Comparison of ENCODE assay signal across 7 mouse cellular contexts in genomic region chr1:155558012-155558842, GRCm38 (mm10). TPM values are rescaled to one million over a fixed set of nuclear protein-coding genes. Genes with fewer than 3 reads are reported as not detected.
DNase-seq lines count a peak whose midpoint lies in the region; ATAC-seq lines count a peak whose summit lies in the region.

TSS of gene Acbd6 (plus strand) at chr1:155558120.

- H3K9me3 ChIP-seq in limb, embryonic 10.5 days (replicated peaks): no peaks in the 10 kb centered on the region
- H3K9me3 ChIP-seq in midbrain, embryonic 13.5 days: peaks cover 3% of the 10 kb centered on the region

- peak within 1 kb of the TSS; percentile 73 for H3K4me3 ChIP-seq in limb, embryonic 10.5 days
- H3K4me3 ChIP-seq in midbrain, embryonic 13.5 days (replicated peaks): peak within 1 kb of the TSS; percentile 78

- H3K27me3 ChIP-seq in limb, embryonic 10.5 days (ENCODE audit: low read depth, poor library complexity, severe bottlenecking): no peaks in the 10 kb centered on the region
- H3K27me3 ChIP-seq in midbrain, embryonic 13.5 days: no peaks in the 10 kb centered on the region

- H3K9ac ChIP-seq in midbrain, embryonic 13.5 days (replicated peaks): peak within 1 kb of the TSS; percentile 86

- ATAC-seq in granulocyte monocyte progenitor cell, adult 5-6 weeks (replicated peaks; ENCODE audit: poor library complexity, severe bottlenecking): peak; percentile 91
- ATAC-seq in midbrain, embryonic 13.5 days: peak; percentile 93

- H3K27ac ChIP-seq in limb, embryonic 10.5 days: peak within 1 kb of the TSS; percentile 94
- H3K27ac ChIP-seq in midbrain, embryonic 13.5 days: peak within 1 kb of the TSS; percentile 74

- peak within 1 kb of the TSS; percentile 65 for H3K4me2 ChIP-seq in midbrain, embryonic 13.5 days (replicated peaks)

- H3K4me1 ChIP-seq in limb, embryonic 10.5 days: peaks cover 18% of the 10 kb centered on the region
- H3K4me1 ChIP-seq in midbrain, embryonic 13.5 days (replicated peaks): peaks cover 30% of the 10 kb centered on the region

- H3K36me3 ChIP-seq in limb, embryonic 10.5 days: 0 out of 2 replicates have a peak, but pooled peaks cover 4% of the 10 kb centered on the region
- no peaks in the 10 kb centered on the region for H3K36me3 ChIP-seq in midbrain, embryonic 13.5 days

- under 1% methylated on average over 83 of the region's 83 CpGs for WGBS in limb, embryonic 10.5 days
- under 1% methylated on average over 75 of the region's 83 CpGs for WGBS in midbrain, embryonic 13.5 days

- DNase-seq in adrenal gland, adult 8-10 months: peak; percentile 64
- peak; percentile 85 for DNase-seq in embryo, embryonic 9.5 days (ENCODE audit: extremely low spot score)
- peak; percentile 76 for DNase-seq in kidney, adult 11 months
- DNase-seq in limb, embryonic 10.5 days (ENCODE audit: low spot score): peak; percentile 85
- DNase-seq in spleen, adult 12 weeks (ENCODE audit: low spot score): peak; percentile 64

RNA-seq across cellular contexts. Expression of gene Acbd6, which starts in this region (rescaled TPM):
- 10 to 100 TPM; 63.0 to 79.8 (median 64.5) TPM for total RNA-seq in adrenal gland, adult 8-10 months (2022)
- 35.3 and 45.4 TPM in 2 replicates for total RNA-seq in granulocyte monocyte progenitor cell, adult 5-6 weeks (2014; fragmentation: Nextera tagmentation)
- 22.5 TPM in 2 replicates for total RNA-seq in granulocyte monocyte progenitor cell, adult 5-6 weeks (2017)
- 88.9 and 89.4 TPM in 2 replicates for polyA plus RNA-seq in limb, embryonic 10.5 days (2016; fragmentation: Nextera tagmentation; extraction: Ambion mirVana)
- polyA plus RNA-seq in midbrain, embryonic 13.5 days (2015; fragmentation: Nextera tagmentation; extraction: Ambion mirVana): 63.2 and 73.6 TPM in 2 replicates

Comparison
In these comparisons a context has a peak if more than half of its experiments do, and no peak if none do; other contexts are left out.
1. Peak in every context shown above with its lines: DNase-seq, ATAC-seq, H3K4me3 ChIP-seq and H3K27ac ChIP-seq.